Mouse (Mus musculus): ENCODE data around the gene Neurl2.

The Neurl2 gene

GRCm38 (mm10) chr2:164785481-164786387, 47.5 kb downstream of the Neurl2 start, which contains the start of gene Snx21:
Gene Snx21, plus strand, starts transcription at chr2:164785823.
- DNase-seq: peak; percentile 95 to 96

DNA sequence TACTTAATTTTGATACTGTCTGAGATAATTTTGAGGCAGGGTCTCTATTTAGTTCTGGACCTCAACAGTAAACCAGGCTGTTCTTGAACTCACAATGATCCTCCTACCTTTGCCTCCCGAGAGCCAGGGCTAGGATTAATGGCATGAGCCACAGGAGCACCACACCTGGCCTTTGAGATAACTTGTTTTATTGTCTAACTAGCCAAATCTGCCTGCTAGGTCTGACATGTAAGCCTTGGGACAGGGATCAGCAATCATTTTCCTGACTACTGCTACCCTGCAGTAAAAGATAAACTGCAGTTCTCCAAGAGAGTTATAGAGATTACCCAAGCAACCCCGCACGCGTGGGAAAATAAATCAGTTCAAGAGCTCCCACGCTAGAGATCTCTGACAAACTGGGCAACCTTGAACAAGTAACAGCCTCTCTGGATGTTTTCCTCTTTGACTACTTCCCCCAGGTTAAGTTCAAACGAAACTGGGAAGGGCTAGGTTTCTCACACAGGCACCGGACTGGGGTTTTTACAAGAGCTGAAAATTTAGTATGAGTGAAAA, 48.3 kb downstream of the Neurl2 start:
- DNase-seq: no peak

- DNase-seq: no peak
Observed at GRCm38 (mm10) chr2:164783926-164784581, 49.2 kb downstream of the Neurl2 start.

GRCm38 (mm10) chr2:164781876-164782275, 51.4 kb downstream of the Neurl2 start:
- DNase-seq: no peak

All from kidney, postnatal 36 days (tissue).